Mouse (Mus musculus) limb, embryonic 11.5 days (tissue): ENCODE data around the gene 4921517D22Rik. TPM values are rescaled to one million over a fixed set of nuclear protein-coding genes. Genes with fewer than 3 reads are reported as not detected.
"Not testable (repeated sequence)": the region's sequence is repeated elsewhere in the genome, so short reads cannot be mapped to it uniquely, and the experiment has no call there.

Experiments used
- ATAC-seq: fragments of 200-750 bp; cut with Nextera tagmentation; 2 replicates; pipeline ENCODE4 v1.8.0; 2017; ENCODE audit warnings: low read depth; ENCODE audit not compliant: insufficient number of reproducible peaks, low FRiP score, low TSS enrichment
- DNase-seq: peaks from one replicate; pipeline ENCODE4 v3.0.0-alpha.2; 2015; ENCODE audit warnings: low spot score
- H3K27ac ChIP-seq: fragments of 300-500 bp; sonication (generic); replicated peaks from 2 replicates; pipeline ENCODE4 v1.5.1; 2014; ENCODE audit warnings: low read depth, mild to moderate bottlenecking, low read length
- H3K27me3 ChIP-seq: fragments of 300-500 bp; sonication (generic); 2 replicates; pipeline ENCODE4 v1.6.1; 2014; ENCODE audit warnings: mild to moderate bottlenecking, low read length, mixed read lengths; ENCODE audit not compliant: control insufficient read depth, insufficient read depth
- H3K36me3 ChIP-seq: fragments of 300-500 bp; sonication (generic); 2 replicates; pipeline ENCODE4 v1.6.1; 2014; ENCODE audit warnings: mild to moderate bottlenecking, low read length, moderate library complexity, mixed read lengths; ENCODE audit not compliant: control insufficient read depth, insufficient read depth
- H3K4me1 ChIP-seq: fragments of 300-500 bp; sonication (generic); 2 replicates; pipeline ENCODE4 v1.6.1; 2014; ENCODE audit warnings: low read length, mixed read lengths; ENCODE audit not compliant: control insufficient read depth, insufficient read depth
- H3K4me2 ChIP-seq: fragments of 300-500 bp; sonication (generic); 2 replicates; pipeline ENCODE4 v1.6.1; 2014; ENCODE audit warnings: low read depth, mild to moderate bottlenecking, moderate library complexity; ENCODE audit not compliant: severe bottlenecking
- H3K4me3 ChIP-seq: fragments of 300-500 bp; sonication (generic); 2 replicates; pipeline ENCODE4 v1.5.1; 2014; ENCODE audit warnings: low read depth, low read length
- H3K9ac ChIP-seq: fragments of 300-500 bp; sonication (generic); 2 replicates; pipeline ENCODE4 v1.6.1; 2014; ENCODE audit warnings: mild to moderate bottlenecking, low read length
- H3K9me3 ChIP-seq: fragments of 300-500 bp; sonication (generic); 2 replicates; pipeline ENCODE4 v1.6.1; 2016; ENCODE audit warnings: low read length; ENCODE audit not compliant: control insufficient read depth
- WGBS: fragments of 180-500 bp; shearing (Covaris S2); extraction: QIAGEN DNeasy Blood & Tissue Kit; methylation state at CpG from one replicate; pipeline ENCODE4 v1.1.7; 2014; 5-methylcytosine and 5-hydroxymethylcytosine counted together
- polyA plus RNA-seq: library from polyadenylated mRNA; unstranded; fragments of >200 nt; fragmentation: Nextera tagmentation; extraction: Ambion mirVana; gene quantifications from 2 replicates; pipeline ENCODE4 v1.2.1, GENCODE M21; 2014

4921517D22Rik gene
- polyA plus RNA-seq, 1 experiment from 2014 or later = not detected

DNA sequence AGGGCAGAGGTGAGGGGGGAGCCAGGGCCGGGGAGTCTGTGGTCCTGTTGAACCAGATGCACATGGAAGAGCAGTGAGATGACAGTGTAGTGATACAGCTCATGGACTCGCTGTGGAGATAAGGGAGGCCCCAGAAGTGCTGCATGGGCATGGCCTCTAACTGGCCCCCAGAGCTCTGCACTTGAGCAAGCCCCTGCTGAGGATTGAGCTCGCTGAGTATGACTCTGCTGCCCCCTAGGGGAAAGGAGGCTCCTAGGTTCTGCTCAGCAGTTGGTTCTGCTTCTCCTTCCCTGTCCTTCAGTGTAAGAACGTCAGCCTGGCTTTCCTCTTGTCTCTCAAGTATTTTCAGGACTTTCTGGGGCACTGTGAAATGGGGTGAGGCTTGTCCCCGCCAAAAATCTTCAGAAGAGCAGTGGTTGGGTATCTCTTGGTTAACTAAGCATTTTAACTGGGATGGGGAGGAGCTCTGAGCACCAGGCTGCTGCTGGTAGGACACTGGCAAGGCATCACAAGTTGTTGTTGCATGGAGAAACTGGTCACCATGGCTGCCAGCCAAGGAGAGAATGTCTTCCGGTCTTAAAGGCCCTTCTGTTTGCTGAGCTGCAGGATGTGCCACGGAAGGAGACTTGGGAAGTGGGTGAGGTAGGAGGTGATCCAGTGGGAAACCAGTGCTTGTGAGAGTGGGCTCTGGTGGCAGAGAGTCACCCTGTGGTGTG, 34.6 kb upstream of the 4921517D22Rik start:
- no peaks in the 10 kb centered on the region for H3K36me3 ChIP-seq
- H3K27ac ChIP-seq = no peak overlapping the region
- no peaks in the 10 kb centered on the region for H3K27me3 ChIP-seq
- WGBS = 34% methylated on average over 7 of the region's 7 CpGs
- H3K4me3 ChIP-seq = no peak overlapping the region
- H3K9ac ChIP-seq = no peak overlapping the region
- peak; percentile 87 for DNase-seq
- H3K4me2 ChIP-seq = no peak overlapping the region
- H3K4me1 ChIP-seq = no peaks in the 10 kb centered on the region
- no peaks in the 10 kb centered on the region for H3K9me3 ChIP-seq
- ATAC-seq = no peak

DNA sequence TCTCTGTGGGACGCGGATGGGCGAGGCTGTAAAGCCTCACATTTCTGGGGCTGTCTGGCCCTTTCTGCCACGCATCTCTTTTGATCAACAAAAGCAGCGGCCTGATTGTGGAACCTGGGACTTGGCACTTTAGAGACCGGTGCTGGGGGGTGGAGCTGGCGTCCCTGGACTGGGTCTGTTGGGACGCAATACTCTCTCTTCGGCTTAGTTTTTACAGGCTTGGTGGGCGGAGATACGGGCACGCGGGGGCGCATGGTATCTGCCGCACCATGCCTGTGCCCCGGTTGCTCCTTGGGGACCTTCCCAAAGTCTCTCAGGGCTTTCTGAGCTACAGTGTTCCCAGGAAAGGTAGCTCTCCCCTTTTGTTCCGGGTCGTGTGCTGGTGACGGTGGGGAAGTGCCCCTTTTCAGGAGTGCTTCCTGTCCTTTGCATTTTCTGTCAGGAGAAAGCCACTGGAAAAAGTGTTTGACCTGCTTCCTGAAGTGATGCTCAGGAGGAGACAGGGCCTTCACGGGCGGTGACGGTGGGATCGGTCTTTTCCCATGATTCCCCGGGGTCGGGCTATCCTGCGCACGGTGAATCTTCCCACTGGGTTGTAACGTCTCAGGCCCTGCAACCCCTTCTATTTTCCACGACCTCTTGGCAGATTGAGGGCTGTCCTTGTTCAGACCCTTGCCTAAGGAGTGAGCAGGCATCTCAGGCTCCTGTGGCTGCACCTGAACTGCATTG, 32.4 kb upstream of the 4921517D22Rik start:
- peak overlapping the region; percentile 57 for H3K9ac ChIP-seq
- DNase-seq = no peak
- no peak overlapping the region for H3K27ac ChIP-seq
- no peaks in the 10 kb centered on the region for H3K9me3 ChIP-seq
- H3K4me2 ChIP-seq = peak overlapping the region; percentile 35; the same call in 1 of the 2 replicates
- 0 out of 2 replicates have a peak overlapping the region, but pooled peaks have one; percentile 3 for H3K4me3 ChIP-seq
- no peaks in the 10 kb centered on the region for H3K4me1 ChIP-seq
- no peaks in the 10 kb centered on the region for H3K27me3 ChIP-seq
- ATAC-seq = no peak
- H3K36me3 ChIP-seq = no peaks in the 10 kb centered on the region
- WGBS = 27% methylated on average over 29 of the region's 29 CpGs

DNA sequence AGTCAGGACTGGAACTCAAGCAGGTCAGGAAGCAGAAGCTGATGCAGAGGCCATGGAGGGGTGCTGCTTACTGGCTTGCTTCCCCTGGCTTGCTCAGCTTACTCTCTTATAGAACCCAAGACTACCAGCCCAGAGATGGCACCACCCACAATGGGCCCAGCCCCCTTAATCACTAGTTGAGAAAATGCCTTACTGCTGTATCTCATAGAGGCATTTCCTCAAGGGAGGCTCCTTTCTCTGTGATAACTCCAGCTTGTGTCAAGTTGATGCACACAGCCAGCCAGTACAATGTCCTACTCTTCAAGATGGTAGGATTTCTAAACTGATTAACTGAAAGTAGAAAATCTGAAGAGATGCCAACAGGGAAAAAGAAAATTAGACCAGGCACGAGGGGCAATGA, 28.2 kb upstream of the 4921517D22Rik start:
- WGBS = 86% methylated on average over 1 of the region's 1 CpGs
- ATAC-seq, H3K36me3 ChIP-seq, H3K9me3 ChIP-seq, H3K4me2 ChIP-seq, H3K4me1 ChIP-seq, DNase-seq, H3K4me3 ChIP-seq, H3K9ac ChIP-seq, H3K27me3 ChIP-seq, H3K27ac ChIP-seq: not testable (repeated sequence)

DNA sequence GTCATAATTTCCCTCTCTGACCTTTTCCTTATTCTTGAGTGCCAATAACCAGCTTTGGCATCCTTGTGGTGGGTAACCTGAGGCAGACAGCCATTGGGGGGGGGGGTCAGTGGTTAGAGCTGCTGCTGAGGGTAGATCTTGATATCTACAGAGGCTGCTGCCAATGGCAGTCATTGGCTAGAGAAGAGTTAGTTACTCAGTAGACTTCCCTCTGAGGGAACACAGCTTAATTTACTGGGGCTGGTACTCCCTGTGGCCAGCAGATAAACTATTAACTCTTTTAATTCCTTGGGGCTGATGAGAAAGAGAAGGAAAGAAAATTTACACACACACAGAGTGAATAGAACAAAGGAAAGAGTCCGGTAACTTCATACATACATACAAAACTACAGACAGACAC, 25.6 kb upstream of the 4921517D22Rik start:
- Histone ChIP-seq H3K9me3 (no peaks in the 10 kb centered on the region), H3K4me2 (no peak overlapping the region), H3K27ac (no peak overlapping the region), H3K4me3 (no peak overlapping the region), H3K27me3 (no peaks in the 10 kb centered on the region), H3K9ac (no peak overlapping the region), H3K4me1 (0 out of 2 replicates have a peak, but pooled peaks cover 2% of the 10 kb centered on the region), H3K36me3 (no peaks in the 10 kb centered on the region)
- ATAC-seq (no peak), DNase-seq (no peak)
- whole genome bisulfite sequencing = 90% methylated on average over 1 of the region's 1 CpGs

DNA sequence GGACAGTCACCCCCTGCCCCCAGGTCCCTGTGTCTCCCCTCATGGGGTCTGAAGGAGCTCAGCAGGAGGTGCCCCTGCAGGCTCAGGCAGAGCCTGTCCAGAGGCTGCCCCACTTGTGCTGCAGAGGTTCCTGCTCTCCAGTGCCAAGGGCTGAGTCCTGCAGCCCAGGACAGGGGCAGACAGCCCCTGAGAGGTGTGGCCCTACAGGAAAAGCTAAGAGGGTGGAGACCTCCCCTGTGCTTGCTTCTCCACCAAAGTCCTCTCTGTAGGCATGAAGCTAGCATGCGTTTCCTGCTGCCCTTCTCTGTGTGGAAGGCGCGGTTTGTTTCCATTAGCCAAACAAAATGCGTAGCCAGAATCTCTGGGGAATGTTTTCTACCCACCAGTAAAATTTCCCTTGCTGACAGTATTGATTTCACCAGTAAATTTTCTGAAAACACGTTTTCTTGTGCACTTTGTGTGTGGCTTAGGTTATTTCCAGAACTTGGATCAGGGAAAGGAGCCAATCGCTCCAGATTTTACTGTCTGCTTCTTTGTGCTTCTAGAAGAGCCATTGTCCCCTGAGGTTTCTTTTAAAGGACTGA, 25.0 kb upstream of the 4921517D22Rik start:
- not testable (repeated sequence) for ATAC-seq, H3K36me3 ChIP-seq, H3K4me1 ChIP-seq, H3K27me3 ChIP-seq, DNase-seq, H3K4me2 ChIP-seq, H3K9me3 ChIP-seq, H3K27ac ChIP-seq, H3K9ac ChIP-seq, H3K4me3 ChIP-seq
- WGBS = 44% methylated on average over 6 of the region's 6 CpGs

DNA sequence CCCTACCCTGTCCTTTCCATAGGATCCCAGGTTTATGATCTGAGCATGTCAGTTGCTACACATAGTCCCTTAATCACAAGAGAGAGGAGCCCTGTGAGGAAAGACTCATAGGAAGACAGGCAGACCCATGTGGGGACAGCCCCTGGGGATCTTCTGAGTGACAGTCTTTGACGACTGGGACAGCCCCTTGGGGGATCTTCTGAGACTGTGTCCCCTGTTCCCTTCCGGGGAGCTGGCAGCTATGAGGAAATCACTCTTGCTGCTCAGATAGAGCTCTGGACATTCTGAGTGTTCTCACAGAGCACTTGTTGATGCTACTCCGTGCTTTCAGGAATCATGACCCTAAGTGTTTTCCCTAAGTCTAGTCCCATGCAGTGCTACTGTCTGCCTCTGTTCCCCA, 19.8 kb upstream of the 4921517D22Rik start:
- Histone ChIP-seq H3K4me1 (no peaks in the 10 kb centered on the region), H3K4me3 (no peak overlapping the region), H3K27ac (no peak overlapping the region), H3K9ac (no peak overlapping the region), H3K36me3 (no peaks in the 10 kb centered on the region), H3K27me3 (no peaks in the 10 kb centered on the region), H3K9me3 (no peaks in the 10 kb centered on the region), H3K4me2 (no peak overlapping the region)
- no peak for DNase-seq
- 42% methylated on average over 3 of the region's 3 CpGs for WGBS
- ATAC-seq = no peak

DNA sequence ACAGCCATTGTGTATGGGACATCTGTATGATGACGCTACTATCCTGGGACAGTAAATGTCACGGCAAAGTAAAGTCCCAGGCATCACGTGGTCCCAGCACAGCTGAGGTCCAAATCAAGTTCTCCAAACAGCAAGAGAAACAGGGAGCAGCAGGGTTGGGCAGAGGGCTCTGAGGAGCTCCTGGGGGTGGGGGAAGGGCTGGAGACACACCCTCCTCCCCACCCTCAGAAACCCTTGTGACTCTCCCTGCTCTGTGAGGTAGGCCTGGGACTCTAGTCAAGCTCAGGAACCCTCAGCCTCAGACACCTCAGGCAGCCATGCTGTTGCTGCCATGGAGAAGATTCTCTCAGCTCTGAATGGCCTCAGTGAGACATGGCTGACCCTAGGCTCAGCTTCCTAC, 18.1 kb upstream of the 4921517D22Rik start, which contains the start of gene Spata31d1b:
Spata31d1b (plus strand) TSS at position 301 of the 400 bp plus-strand sequence.
- not testable (repeated sequence) for H3K36me3 ChIP-seq, H3K9ac ChIP-seq, H3K27ac ChIP-seq, H3K9me3 ChIP-seq, DNase-seq, H3K4me2 ChIP-seq, H3K27me3 ChIP-seq, H3K4me1 ChIP-seq, H3K4me3 ChIP-seq, ATAC-seq
- WGBS = 78% methylated on average over 3 of the region's 3 CpGs

DNA sequence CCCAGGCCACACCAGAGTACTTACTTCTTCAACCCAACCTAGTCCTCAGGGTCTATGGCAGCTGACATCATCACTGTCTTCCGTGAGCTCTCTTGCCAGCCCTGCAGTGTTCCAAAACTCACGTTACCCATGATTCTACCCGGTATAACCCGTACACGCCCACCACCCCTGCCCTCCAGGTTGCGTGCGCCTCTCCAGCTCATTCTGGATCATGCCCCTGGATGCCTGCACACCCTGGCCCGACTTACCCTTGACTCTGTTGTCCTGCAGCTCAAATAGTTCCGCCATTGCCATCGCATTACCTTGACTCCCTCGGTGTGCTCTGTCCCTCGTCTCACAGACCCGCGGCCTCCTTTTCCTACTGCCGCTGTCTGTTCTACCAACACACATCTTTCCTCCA, 16.3 kb upstream of the 4921517D22Rik start, which contains the start of gene Spata31d1a:
Spata31d1a (minus strand) TSS at position 101 of the 400 bp plus-strand sequence.
- Histone ChIP-seq H3K4me1 (no peaks in the 10 kb centered on the region), H3K4me3 (no peak within 1 kb of the TSS), H3K27me3 (no peaks in the 10 kb centered on the region), H3K4me2 (no peak within 1 kb of the TSS), H3K36me3 (no peaks in the 10 kb centered on the region), H3K9me3 (no peaks in the 10 kb centered on the region), H3K27ac (no peak within 1 kb of the TSS), H3K9ac (no peak within 1 kb of the TSS)
- ATAC-seq (no peak), DNase-seq (no peak)
- WGBS = 86% methylated on average over 15 of the region's 15 CpGs
